Mouse (Mus musculus) liver, embryonic 16.5 days (tissue): ENCODE data around the gene Tmem198b. TPM values are rescaled to one million over a fixed set of nuclear protein-coding genes. Genes with fewer than 3 reads are reported as not detected.
A peak's percentile ranks its signal among the peaks of the same experiment; 100 is the strongest.

Experiments
- ATAC-seq: fragments of 200-750 bp; cut with Nextera tagmentation; 2 replicates; pipeline ENCODE4 v1.8.0; 2017; ENCODE audit warnings: low read depth, mild to moderate bottlenecking, moderate number of reproducible peaks, moderate library complexity
- H3K27ac ChIP-seq: fragments of 300-500 bp; sonication (generic); 2 replicates; pipeline ENCODE4 v1.5.1; 2014; ENCODE audit warnings: mild to moderate bottlenecking, low read length
- H3K27me3 ChIP-seq: fragments of 300-500 bp; sonication (generic); 2 replicates; pipeline ENCODE4 v1.6.1; 2014; ENCODE audit warnings: low read depth, low read length, mixed read lengths; ENCODE audit not compliant: control insufficient read depth, insufficient read depth
- H3K36me3 ChIP-seq: fragments of 300-500 bp; sonication (generic); 2 replicates; pipeline ENCODE4 v1.6.1; 2014; ENCODE audit warnings: mild to moderate bottlenecking; ENCODE audit not compliant: control insufficient read depth, insufficient read depth
- H3K4me1 ChIP-seq: fragments of 300-500 bp; sonication (generic); 2 replicates; pipeline ENCODE4 v1.6.1; 2014; ENCODE audit warnings: low read depth, low read length, mixed read lengths; ENCODE audit not compliant: control insufficient read depth
- H3K4me2 ChIP-seq: fragments of 300-500 bp; sonication (generic); 2 replicates; pipeline ENCODE4 v1.6.1; 2014; ENCODE audit warnings: low read depth, low read length, mixed read lengths
- H3K4me3 ChIP-seq: fragments of 300-500 bp; sonication (generic); 2 replicates; pipeline ENCODE4 v1.5.1; 2014; ENCODE audit warnings: low read depth, mild to moderate bottlenecking, low read length
- H3K9ac ChIP-seq: fragments of 300-500 bp; sonication (generic); 2 replicates; pipeline ENCODE4 v1.6.1; 2014; ENCODE audit warnings: low read depth, low read length
- H3K9me3 ChIP-seq: fragments of 300-500 bp; sonication (generic); replicated peaks from 2 replicates; pipeline ENCODE4 v1.6.1; 2016; ENCODE audit warnings: low read length; ENCODE audit not compliant: control insufficient read depth
- WGBS: fragments of 180-500 bp; shearing (Covaris S2); extraction: QIAGEN DNeasy Blood & Tissue Kit; methylation state at CpG from one replicate; pipeline ENCODE4 v1.1.7; 2014; ENCODE audit not compliant: insufficient replicate concordance; 5-methylcytosine and 5-hydroxymethylcytosine counted together
- polyA plus RNA-seq: library from polyadenylated mRNA; unstranded; fragments of >200 nt; fragmentation: Nextera tagmentation; extraction: Ambion mirVana; gene quantifications from 2 replicates; pipeline ENCODE4 v1.2.1, GENCODE M21; 2015

The Tmem198b gene
- polyA plus RNA-seq, 1 experiment from 2014 or later, result 3.1 TPM

DNA sequence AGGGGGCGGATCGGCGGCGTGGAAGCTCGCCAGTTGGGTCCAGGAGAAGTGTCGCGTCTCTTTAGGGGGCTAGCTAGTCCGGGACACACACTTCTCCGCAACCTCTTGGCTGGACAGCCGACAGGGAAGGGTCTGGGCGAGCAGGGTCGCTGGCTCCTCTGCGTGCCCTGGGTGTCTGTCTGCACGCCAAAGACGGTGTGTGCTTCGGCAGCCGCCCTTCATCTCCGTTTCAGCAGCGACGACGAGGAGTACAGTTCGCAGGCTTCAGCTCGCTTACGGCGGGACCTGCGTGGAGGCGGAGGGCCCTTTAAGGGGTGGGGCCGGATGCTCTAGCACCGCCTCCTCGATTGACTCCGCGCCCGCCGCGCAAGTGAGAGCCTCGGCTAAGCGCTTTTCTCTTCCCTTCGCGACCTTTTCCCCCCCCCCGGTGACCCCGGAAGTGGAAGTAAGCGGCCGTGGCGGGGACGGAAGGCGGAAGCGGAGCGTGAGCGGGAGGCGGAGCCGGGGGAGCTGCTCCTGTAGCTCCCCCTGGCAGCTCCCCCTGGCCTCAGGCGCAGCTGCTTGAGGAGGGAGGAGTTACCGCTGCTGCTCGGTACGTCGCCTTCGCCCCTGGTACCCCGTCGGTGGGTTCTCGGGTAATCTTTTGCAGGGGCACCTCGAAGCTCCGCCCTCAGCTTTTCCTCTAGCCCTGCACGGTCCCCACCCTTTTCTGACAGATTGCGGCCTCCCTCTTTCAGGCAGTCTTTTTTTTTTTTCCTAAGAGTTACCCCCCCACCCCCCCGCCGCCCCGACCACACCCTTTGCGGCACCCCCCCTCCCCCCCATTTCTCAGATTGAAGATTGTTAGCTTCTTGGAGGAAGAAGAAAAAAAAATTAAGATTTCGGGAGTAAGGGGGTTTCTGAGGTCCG is 1.2 kb upstream of the Tmem198b start:
- Histone ChIP-seq H3K27me3 (no peaks in the 10 kb centered on the region; the same call in none of the 2 replicates), H3K4me2 (peak overlapping the region; percentile 69), H3K4me1 (peaks cover 36% of the 10 kb centered on the region), H3K9me3 (no peaks in the 10 kb centered on the region), H3K4me3 (peak overlapping the region; percentile 65), H3K9ac (peak overlapping the region; percentile 64), H3K27ac (peak overlapping the region; percentile 71), H3K36me3 (no peaks in the 10 kb centered on the region; the same call in 1 of the 2 replicates)
- WGBS, result under 1% methylated on average over 63 of the region's 70 CpGs
- ATAC-seq, result peak; percentile 96

DNA sequence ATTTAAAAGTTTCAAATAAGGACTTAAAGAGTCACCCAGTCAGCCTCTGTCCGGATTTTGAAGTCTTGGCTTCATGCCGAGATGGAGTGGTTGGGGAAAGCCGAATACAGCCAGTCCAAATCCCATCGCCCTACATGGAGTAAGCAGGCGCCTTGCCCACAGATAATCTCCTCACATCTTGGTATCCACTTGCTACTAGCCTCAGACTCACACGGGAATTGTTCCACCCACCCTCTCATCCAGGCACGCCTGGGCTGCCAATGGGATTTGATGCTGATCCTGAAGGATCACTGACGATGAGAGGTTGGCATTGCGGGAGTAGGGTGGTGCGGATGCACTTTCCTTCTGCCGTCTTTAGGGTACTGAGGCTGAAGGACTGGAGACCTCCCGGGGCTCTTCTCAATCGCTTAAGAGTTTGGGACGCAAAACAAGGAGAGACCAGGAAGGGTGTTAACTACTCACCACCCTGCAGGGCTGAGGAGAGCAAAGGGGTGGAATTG is 349 bp downstream of the Tmem198b start, which contains the start of gene Dnajc14:
Gene Dnajc14, plus strand, starts transcription at position 292 of the 500 bp plus-strand sequence.
- ATAC-seq, result no peak
- H3K4me1 ChIP-seq, result peaks cover 34% of the 10 kb centered on the region
- H3K4me3 ChIP-seq, result peak within 1 kb of the TSS; percentile 65
- 3% methylated on average over 14 of the region's 14 CpGs for WGBS
- H3K36me3 ChIP-seq, result no peaks in the 10 kb centered on the region; the same call in 1 of the 2 replicates
- peak within 1 kb of the TSS; percentile 71 for H3K27ac ChIP-seq
- no peaks in the 10 kb centered on the region; the same call in none of the 2 replicates for H3K27me3 ChIP-seq
- no peaks in the 10 kb centered on the region for H3K9me3 ChIP-seq
- peak within 1 kb of the TSS; percentile 64 for H3K9ac ChIP-seq
- H3K4me2 ChIP-seq, result peak within 1 kb of the TSS; percentile 69

DNA sequence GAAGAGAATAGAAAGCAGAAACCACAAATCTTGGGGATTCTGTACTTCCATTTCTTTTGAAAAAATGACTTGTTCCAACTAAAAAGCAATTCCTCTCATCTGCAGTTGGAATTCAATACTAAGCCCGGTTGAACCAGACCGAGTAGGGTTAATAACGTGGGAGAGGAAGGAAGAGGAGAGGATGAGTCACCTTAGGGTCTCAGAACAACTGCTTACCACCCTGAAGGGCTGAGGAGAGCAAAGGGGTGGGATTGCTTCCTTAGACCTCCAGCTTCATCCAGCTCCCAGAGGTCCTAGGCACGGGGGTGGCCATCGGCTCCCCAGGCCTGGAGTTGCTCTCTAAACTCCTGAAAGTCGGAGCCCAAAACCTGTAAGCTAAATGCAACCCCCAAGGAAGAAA is 809 bp downstream of the Tmem198b start:
- peak overlapping the region; percentile 65 for H3K4me3 ChIP-seq
- no peaks in the 10 kb centered on the region for H3K9me3 ChIP-seq
- H3K4me2 ChIP-seq, result peak overlapping the region; percentile 69
- no peaks in the 10 kb centered on the region for H3K36me3 ChIP-seq
- WGBS, result 16% methylated on average over 6 of the region's 6 CpGs
- no peak for ATAC-seq
- H3K27ac ChIP-seq, result no peak overlapping the region
- peaks cover 30% of the 10 kb centered on the region for H3K4me1 ChIP-seq
- H3K9ac ChIP-seq, result peak overlapping the region; percentile 64; the same call in 1 of the 2 replicates
- H3K27me3 ChIP-seq, result no peaks in the 10 kb centered on the region; the same call in none of the 2 replicates

DNA sequence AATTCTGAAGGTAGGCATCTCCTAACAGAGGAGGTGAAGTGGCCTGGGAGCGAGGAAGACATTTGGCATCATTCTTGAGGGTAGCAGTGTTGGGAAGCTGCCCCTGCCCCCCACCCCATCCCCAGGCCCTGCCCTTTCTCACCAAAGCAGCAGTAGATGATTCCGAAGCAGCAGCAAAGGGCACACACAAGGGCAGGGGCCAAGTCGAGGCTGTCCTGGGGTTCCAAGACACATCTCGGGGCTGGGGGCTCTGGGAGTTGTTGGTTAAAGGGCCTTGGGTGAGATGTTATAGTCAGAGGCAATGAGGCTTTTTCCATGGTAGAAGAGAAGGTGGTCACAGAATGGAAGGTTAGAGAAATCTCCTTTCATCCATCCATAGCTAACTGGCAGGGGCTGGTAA is 1.2 kb downstream of the Tmem198b start:
- no peak overlapping the region for H3K4me2 ChIP-seq
- ATAC-seq, result no peak
- no peaks in the 10 kb centered on the region; the same call in none of the 2 replicates for H3K27me3 ChIP-seq
- WGBS, result 56% methylated on average over 4 of the region's 4 CpGs
- H3K9ac ChIP-seq, result no peak overlapping the region
- no peaks in the 10 kb centered on the region; the same call in 1 of the 2 replicates for H3K36me3 ChIP-seq
- H3K4me1 ChIP-seq, result peaks cover 30% of the 10 kb centered on the region
- no peak overlapping the region for H3K4me3 ChIP-seq
- no peaks in the 10 kb centered on the region for H3K9me3 ChIP-seq
- no peak overlapping the region for H3K27ac ChIP-seq

DNA sequence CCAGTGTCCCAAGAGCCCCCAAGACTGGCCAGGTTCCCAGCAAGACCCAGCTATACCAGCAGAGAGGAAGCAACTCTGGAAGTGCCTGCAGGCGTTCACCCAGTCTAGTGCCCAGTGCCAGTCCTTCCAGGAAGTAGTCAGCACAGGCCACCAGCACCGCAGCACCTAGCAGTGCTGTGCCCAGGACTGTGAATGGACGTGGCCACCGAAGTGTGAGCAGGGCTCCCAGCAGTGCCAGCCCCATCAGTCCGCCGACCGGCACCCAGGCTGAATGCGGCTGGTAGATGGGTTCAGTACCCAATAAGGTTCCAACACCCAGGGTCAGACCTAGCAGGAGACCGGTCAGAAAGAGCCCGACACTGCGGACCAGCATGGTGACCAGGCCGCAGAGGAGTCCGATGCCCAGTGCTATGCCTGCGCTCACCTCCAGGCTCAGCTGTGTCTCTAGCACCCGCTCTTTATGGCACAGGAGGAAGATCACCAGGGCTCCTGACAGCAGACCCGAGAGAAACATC is 2.1 kb downstream of the Tmem198b start:
- WGBS, result 82% methylated on average over 16 of the region's 16 CpGs

DNA sequence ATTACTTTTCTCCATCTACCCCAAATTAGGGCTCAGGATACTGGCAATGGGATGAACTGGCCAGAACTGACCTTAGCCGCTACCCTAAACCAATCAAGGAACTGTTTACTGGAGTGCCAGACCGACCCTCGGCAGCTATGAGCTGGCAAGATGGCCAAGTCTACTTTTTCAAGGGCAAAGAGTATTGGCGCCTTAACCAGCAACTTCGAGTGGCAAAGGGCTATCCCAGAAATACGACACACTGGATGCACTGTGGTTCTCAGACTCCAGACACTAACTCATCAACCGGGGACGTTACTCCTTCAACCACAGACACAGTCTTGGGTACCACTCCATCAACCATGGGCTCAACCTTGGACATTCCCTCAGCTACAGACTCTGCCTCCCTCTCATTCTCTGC is 5.5 kb downstream of the Tmem198b start:
- Histone ChIP-seq H3K4me1 (peaks cover 4% of the 10 kb centered on the region), H3K4me3 (no peak overlapping the region), H3K9me3 (no peaks in the 10 kb centered on the region), H3K9ac (no peak overlapping the region), H3K4me2 (no peak overlapping the region), H3K27ac (no peak overlapping the region), H3K36me3 (no peaks in the 10 kb centered on the region; the same call in 1 of the 2 replicates), H3K27me3 (no peaks in the 10 kb centered on the region; the same call in none of the 2 replicates)
- 70% methylated on average over 8 of the region's 8 CpGs for WGBS
- no peak for ATAC-seq

More for the DNA sequence above, 2.1 kb downstream of the Tmem198b start:
- Histone ChIP-seq H3K36me3 (no peaks in the 10 kb centered on the region; the same call in 1 of the 2 replicates), H3K4me1 (peaks cover 24% of the 10 kb centered on the region), H3K9ac (no peak overlapping the region), H3K9me3 (no peaks in the 10 kb centered on the region), H3K27ac (no peak overlapping the region), H3K4me2 (no peak overlapping the region), H3K27me3 (no peaks in the 10 kb centered on the region; the same call in none of the 2 replicates), H3K4me3 (no peak overlapping the region)
- no peak for ATAC-seq

DNA sequence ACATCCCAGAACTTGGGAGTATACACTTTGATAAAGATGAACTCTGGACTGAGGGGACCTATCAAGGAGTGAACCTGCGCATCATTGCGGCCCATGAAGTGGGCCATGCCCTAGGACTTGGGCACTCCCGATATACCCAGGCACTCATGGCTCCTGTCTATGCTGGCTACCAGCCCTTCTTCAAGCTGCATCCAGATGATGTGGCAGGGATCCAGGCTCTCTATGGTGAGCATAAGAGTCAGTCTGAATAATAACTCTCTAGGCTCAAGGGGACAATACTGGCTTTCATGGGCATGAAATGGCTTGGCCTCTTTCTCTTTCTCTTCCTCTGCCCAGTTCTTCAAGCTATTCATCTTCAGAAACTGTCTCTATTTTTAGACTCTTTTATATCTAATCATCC is 8.6 kb downstream of the Tmem198b start:
- Histone ChIP-seq H3K4me1 (no peaks in the 10 kb centered on the region), H3K27me3 (no peaks in the 10 kb centered on the region), H3K4me2 (no peak overlapping the region), H3K4me3 (no peak overlapping the region), H3K36me3 (no peaks in the 10 kb centered on the region; the same call in 1 of the 2 replicates), H3K9me3 (no peaks in the 10 kb centered on the region), H3K9ac (no peak overlapping the region), H3K27ac (no peak overlapping the region)
- WGBS, result 77% methylated on average over 3 of the region's 3 CpGs
- ATAC-seq, result no peak

DNA sequence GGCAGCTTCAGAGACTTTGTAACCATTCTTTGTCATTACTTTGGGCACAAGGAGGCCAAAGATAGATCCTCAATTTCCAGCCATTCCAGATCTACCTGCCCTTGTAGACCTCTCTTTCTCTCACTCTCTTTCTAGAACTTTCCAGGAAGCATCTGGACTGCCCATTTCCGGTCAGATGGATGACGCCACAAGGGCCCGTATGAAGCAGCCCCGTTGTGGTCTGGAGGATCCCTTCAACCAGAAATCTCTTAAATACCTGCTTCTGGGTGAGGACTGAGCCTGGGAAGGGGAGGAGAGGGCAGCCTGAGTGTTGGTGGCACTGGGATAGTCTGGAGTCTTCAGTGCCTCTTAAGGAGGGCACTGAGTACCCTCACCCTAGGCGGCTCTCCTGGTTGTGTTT is 9.8 kb downstream of the Tmem198b start:
- 64% methylated on average over 5 of the region's 5 CpGs for WGBS
- no peaks in the 10 kb centered on the region for H3K9me3 ChIP-seq
- no peak for ATAC-seq
- H3K27ac ChIP-seq, result no peak overlapping the region
- H3K4me3 ChIP-seq, result no peak overlapping the region
- no peaks in the 10 kb centered on the region for H3K4me1 ChIP-seq
- H3K36me3 ChIP-seq, result no peaks in the 10 kb centered on the region; the same call in 1 of the 2 replicates
- H3K27me3 ChIP-seq, result no peaks in the 10 kb centered on the region
- H3K4me2 ChIP-seq, result no peak overlapping the region
- no peak overlapping the region for H3K9ac ChIP-seq
